Mouse (Mus musculus) megakaryocyte, embryonic 14.5 days (primary cell): ENCODE results near the gene Cyp27a1. TPM values are rescaled to one million over a fixed set of nuclear protein-coding genes. Genes with fewer than 3 reads are reported as not detected.
A peak's percentile ranks its signal among the peaks of the same experiment; 100 is the strongest.

Experiments used
- H3K27me3 ChIP-seq: replicated peaks from 2 replicates; pipeline ENCODE3; 2012; ENCODE audit warnings: inconsistent platforms
- H3K36me3 ChIP-seq: replicated peaks from 2 replicates; pipeline ENCODE3; 2012; ENCODE audit warnings: low read length, inconsistent platforms, mixed read lengths
- H3K4me1 ChIP-seq: 2 replicates; pipeline ENCODE4 v1.6.1; 2012; ENCODE audit warnings: inconsistent platforms
- H3K4me3 ChIP-seq: replicated peaks from 2 replicates; pipeline ENCODE3; 2012; ENCODE audit warnings: moderate library complexity, mild to moderate bottlenecking, inconsistent platforms
- H3K9me3 ChIP-seq: 2 replicates; pipeline ENCODE4 v1.6.1; 2012; ENCODE audit warnings: inconsistent platforms
- FLI1 ChIP-seq: IDR thresholded peaks from 2 replicates; pipeline ENCODE4 v1.6.1; 2012; ENCODE audit warnings: low read length, inconsistent platforms, mixed read lengths
- GATA1 ChIP-seq: IDR thresholded peaks from 3 replicates; pipeline ENCODE4 v1.6.1; 2012; ENCODE audit warnings: mixed read lengths, low read length, inconsistent platforms, borderline replicate concordance
- polyA plus RNA-seq: library from polyadenylated mRNA; stranded (reverse); fragments of >175 nt; gene quantifications from 2 replicates; pipeline ENCODE4 v1.2.3, GENCODE M21; 2012; ENCODE audit warnings: low replicate concordance; ENCODE audit not compliant: insufficient read depth

The Cyp27a1 gene
- polyA plus RNA-seq, 1 experiment = 1.7 TPM

GRCm38 (mm10) chr1:74715468-74715867 lies 2.1 kb downstream of the Cyp27a1 start:
- no peaks in the 10 kb centered on the region for H3K36me3 ChIP-seq
- peaks cover 19% of the 10 kb centered on the region for H3K27me3 ChIP-seq
- H3K4me1 ChIP-seq = peaks cover 41% of the 10 kb centered on the region
- H3K4me3 ChIP-seq = peak overlapping the region; percentile 44
- no peaks in the 10 kb centered on the region for H3K9me3 ChIP-seq
- TF ChIP-seq FLI1 = no peak
- no peak for TF ChIP-seq GATA1

DNA sequence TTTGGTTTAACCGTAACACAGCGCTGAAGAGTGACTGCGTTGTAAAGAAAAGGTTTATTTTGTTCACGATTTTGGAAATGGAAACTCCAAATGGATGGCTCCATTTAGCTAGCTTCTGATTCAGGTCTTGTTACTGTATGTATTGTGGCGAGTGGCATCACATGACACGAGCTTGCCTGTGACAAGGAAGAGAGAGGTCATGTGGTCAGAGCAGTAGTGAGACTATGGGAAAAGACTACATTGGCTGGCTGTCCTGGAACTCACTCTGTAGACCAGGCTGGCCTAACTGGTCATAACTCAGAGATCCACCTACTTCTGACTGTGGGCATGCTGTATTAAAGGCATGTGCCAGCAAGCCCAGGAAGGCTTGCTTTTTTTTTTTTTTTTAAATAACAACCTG lies 2.5 kb downstream of the Cyp27a1 start:
- Histone ChIP-seq H3K27me3 (peaks cover 19% of the 10 kb centered on the region), H3K36me3 (no peaks in the 10 kb centered on the region), H3K4me1 (peaks cover 45% of the 10 kb centered on the region), H3K4me3 (no peak overlapping the region), H3K9me3 (no peaks in the 10 kb centered on the region)
- TF ChIP-seq FLI1 (no peak), GATA1 (no peak)

DNA sequence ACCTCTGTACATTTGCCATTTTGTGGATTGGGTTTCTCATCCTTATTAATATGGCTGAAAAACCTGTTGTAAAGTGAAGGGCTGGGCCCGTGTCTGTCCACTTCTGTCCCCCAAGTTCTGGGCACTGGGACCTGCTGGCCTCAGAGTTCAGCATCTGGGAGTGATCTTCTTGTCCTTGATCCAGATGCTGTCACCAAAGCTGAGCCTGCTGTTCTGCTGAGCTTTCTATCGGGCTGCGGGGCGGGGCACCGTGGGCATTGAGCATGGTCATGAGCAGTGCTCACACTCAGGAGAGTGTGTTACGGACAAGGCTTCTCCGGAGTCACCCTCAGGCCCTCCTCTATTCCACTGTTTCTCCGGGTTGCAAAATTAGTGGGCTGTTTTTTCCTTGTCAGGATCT lies 4.7 kb downstream of the Cyp27a1 start:
- no peak for TF ChIP-seq GATA1
- TF ChIP-seq FLI1 = no peak
- Histone ChIP-seq H3K9me3 (0 out of 2 replicates have a peak, but pooled peaks cover 3% of the 10 kb centered on the region), H3K36me3 (no peaks in the 10 kb centered on the region), H3K4me3 (no peak overlapping the region), H3K4me1 (peaks cover 57% of the 10 kb centered on the region), H3K27me3 (peaks cover 17% of the 10 kb centered on the region)

GRCm38 (mm10) chr1:74719281-74719680 lies 5.9 kb downstream of the Cyp27a1 start:
- TF ChIP-seq FLI1 (no peak), GATA1 (no peak)
- H3K9me3 ChIP-seq = 0 out of 2 replicates have a peak, but pooled peaks cover 3% of the 10 kb centered on the region
- peaks cover 54% of the 10 kb centered on the region for H3K4me1 ChIP-seq
- no peak overlapping the region for H3K4me3 ChIP-seq
- peaks cover 6% of the 10 kb centered on the region for H3K27me3 ChIP-seq
- H3K36me3 ChIP-seq = no peaks in the 10 kb centered on the region

GRCm38 (mm10) chr1:74721657-74722056 lies 8.3 kb downstream of the Cyp27a1 start:
- Histone ChIP-seq H3K27me3 (peaks cover 1% of the 10 kb centered on the region), H3K36me3 (no peaks in the 10 kb centered on the region), H3K9me3 (0 out of 2 replicates have a peak, but pooled peaks cover 3% of the 10 kb centered on the region), H3K4me3 (no peak overlapping the region), H3K4me1 (peaks cover 49% of the 10 kb centered on the region)
- TF ChIP-seq GATA1 (no peak), FLI1 (no peak)

DNA sequence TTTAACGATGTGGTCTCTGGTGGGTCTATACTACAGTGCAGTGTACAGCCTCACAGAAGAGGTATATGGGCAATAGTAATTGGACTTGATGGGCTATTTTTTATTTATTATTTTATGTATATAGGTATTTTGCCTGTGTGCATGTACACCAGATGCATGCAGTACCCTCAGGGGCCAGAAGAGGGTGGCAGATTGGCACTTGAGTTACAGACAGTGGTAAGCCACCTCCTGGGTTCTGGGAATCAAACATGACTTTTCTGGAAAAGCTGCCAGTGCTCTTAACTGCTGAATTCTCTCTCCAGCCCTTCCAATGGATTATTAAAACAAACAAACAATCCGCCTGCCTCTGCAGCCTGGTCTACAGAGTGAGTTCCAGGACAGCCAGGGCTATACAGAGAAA lies 10.4 kb downstream of the Cyp27a1 start:
- no peak overlapping the region for H3K4me3 ChIP-seq
- peaks cover 3% of the 10 kb centered on the region for H3K27me3 ChIP-seq
- H3K9me3 ChIP-seq = 0 out of 2 replicates have a peak, but pooled peaks cover 3% of the 10 kb centered on the region
- H3K4me1 ChIP-seq = peaks cover 56% of the 10 kb centered on the region
- no peaks in the 10 kb centered on the region for H3K36me3 ChIP-seq
- no peak for TF ChIP-seq FLI1
- no peak for TF ChIP-seq GATA1

DNA sequence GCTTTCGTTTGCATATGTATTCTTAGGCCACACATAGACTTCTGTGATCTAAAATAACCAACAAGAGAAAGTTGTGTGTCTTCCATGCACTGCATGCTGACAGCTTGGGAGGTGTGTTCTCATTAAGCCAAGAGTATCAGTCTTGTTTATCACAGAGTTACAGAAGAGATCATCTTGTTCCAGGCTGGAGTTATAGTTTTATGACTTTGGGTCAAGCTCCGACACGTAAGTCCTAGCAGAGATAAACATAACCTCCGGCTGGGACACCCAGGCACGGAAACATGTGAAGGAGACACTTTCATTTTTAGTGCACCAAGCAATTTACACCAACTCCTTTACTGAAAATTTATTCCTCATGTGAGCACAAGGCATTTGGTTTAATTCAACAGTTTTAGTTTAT lies 12.7 kb downstream of the Cyp27a1 start:
- peaks cover 9% of the 10 kb centered on the region for H3K27me3 ChIP-seq
- peaks cover 46% of the 10 kb centered on the region for H3K4me1 ChIP-seq
- H3K9me3 ChIP-seq = 0 out of 2 replicates have a peak, but pooled peaks cover 3% of the 10 kb centered on the region
- H3K36me3 ChIP-seq = no peaks in the 10 kb centered on the region
- no peak for TF ChIP-seq FLI1
- no peak for TF ChIP-seq GATA1
- H3K4me3 ChIP-seq = no peak overlapping the region

- Histone ChIP-seq H3K4me3 (no peak overlapping the region), H3K27me3 (peaks cover 9% of the 10 kb centered on the region), H3K36me3 (no peaks in the 10 kb centered on the region), H3K4me1 (peaks cover 40% of the 10 kb centered on the region), H3K9me3 (0 out of 2 replicates have a peak, but pooled peaks cover 3% of the 10 kb centered on the region)
- no peak for TF ChIP-seq FLI1
- TF ChIP-seq GATA1 = no peak
Measured at GRCm38 (mm10) chr1:74726674-74727073, 13.3 kb downstream of the Cyp27a1 start.

GRCm38 (mm10) chr1:74728446-74728845 lies 15.1 kb downstream of the Cyp27a1 start:
- Histone ChIP-seq H3K4me1 (peaks cover 22% of the 10 kb centered on the region), H3K4me3 (no peak overlapping the region), H3K36me3 (no peaks in the 10 kb centered on the region), H3K27me3 (peaks cover 10% of the 10 kb centered on the region), H3K9me3 (no peaks in the 10 kb centered on the region)
- no peak for TF ChIP-seq GATA1
- TF ChIP-seq FLI1 = no peak

GRCm38 (mm10) chr1:74736977-74737376 lies 23.6 kb downstream of the Cyp27a1 start:
- H3K36me3 ChIP-seq = no peaks in the 10 kb centered on the region
- no peak overlapping the region for H3K4me3 ChIP-seq
- peaks cover 8% of the 10 kb centered on the region for H3K4me1 ChIP-seq
- no peaks in the 10 kb centered on the region for H3K9me3 ChIP-seq
- H3K27me3 ChIP-seq = peaks cover 61% of the 10 kb centered on the region
- TF ChIP-seq GATA1 (no peak), FLI1 (no peak)

DNA sequence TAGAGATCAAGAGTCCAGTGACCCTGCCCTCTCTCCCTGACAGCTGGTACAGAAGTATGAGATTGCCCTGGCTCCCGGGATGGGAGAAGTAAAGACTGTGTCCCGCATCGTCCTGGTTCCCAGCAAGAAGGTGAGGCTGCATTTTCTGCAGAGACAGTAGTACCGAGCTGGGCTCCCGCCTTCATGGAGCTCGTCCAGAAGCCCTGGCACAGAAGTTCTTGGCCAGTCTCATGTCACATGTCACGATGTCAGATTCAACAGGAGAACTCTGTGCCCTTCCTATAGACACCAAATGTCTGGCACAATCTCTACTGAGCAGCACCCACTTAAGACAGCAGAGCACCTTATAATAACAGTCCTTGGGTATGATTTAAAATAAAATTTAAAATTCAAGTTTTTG lies 24.1 kb downstream of the Cyp27a1 start:
- TF ChIP-seq FLI1 (no peak), GATA1 (no peak)
- Histone ChIP-seq H3K4me3 (no peak overlapping the region), H3K27me3 (peaks cover 61% of the 10 kb centered on the region), H3K4me1 (peaks cover 8% of the 10 kb centered on the region), H3K36me3 (no peaks in the 10 kb centered on the region), H3K9me3 (no peaks in the 10 kb centered on the region)
